Mouse (Mus musculus) hindbrain, embryonic 15.5 days (tissue): ENCODE data around the gene P3h3. TPM values are rescaled to one million over a fixed set of nuclear protein-coding genes. Genes with fewer than 3 reads are reported as not detected.
"Not testable (repeated sequence)": the region's sequence is repeated elsewhere in the genome, so short reads cannot be mapped to it uniquely, and the experiment has no call there.

ENCODE experiments used
- ATAC-seq: fragments of 200-750 bp; cut with Nextera tagmentation; 2 replicates; pipeline ENCODE4 v1.8.0; 2017; ENCODE audit warnings: low read depth, moderate number of reproducible peaks, moderate TSS enrichment; ENCODE audit not compliant: low FRiP score
- H3K27ac ChIP-seq: fragments of 300-500 bp; sonication (generic); replicated peaks from 2 replicates; pipeline ENCODE4 v1.5.1; 2015; ENCODE audit warnings: mild to moderate bottlenecking, inconsistent platforms
- H3K27me3 ChIP-seq: fragments of 300-500 bp; sonication (generic); 2 replicates; pipeline ENCODE4 v1.6.1; 2015; ENCODE audit warnings: control low read depth, inconsistent platforms
- H3K36me3 ChIP-seq: fragments of 300-500 bp; sonication (generic); 2 replicates; pipeline ENCODE4 v1.6.1; 2015; ENCODE audit warnings: control low read depth, inconsistent platforms
- H3K4me1 ChIP-seq: fragments of 300-500 bp; sonication (generic); replicated peaks from 2 replicates; pipeline ENCODE4 v1.6.1; 2015; ENCODE audit warnings: control low read depth, inconsistent platforms
- H3K4me2 ChIP-seq: fragments of 300-500 bp; sonication (generic); 2 replicates; pipeline ENCODE4 v1.6.1; 2015; ENCODE audit warnings: moderate library complexity, mild to moderate bottlenecking, inconsistent platforms
- H3K4me3 ChIP-seq: fragments of 300-500 bp; sonication (generic); 2 replicates; pipeline ENCODE4 v1.5.1; 2015; ENCODE audit warnings: mild to moderate bottlenecking, inconsistent platforms
- H3K9ac ChIP-seq: fragments of 300-500 bp; sonication (generic); 2 replicates; pipeline ENCODE4 v1.6.1; 2015; ENCODE audit warnings: inconsistent platforms
- H3K9me3 ChIP-seq: fragments of 300-500 bp; sonication (generic); 2 replicates; pipeline ENCODE4 v1.6.1; 2016; ENCODE audit warnings: control low read depth, inconsistent platforms
- WGBS: fragments of 180-500 bp; shearing (Covaris S2); methylation state at CpG from one replicate; pipeline ENCODE4 v1.1.7; 2015; 5-methylcytosine and 5-hydroxymethylcytosine counted together
- polyA plus RNA-seq: library from polyadenylated mRNA; unstranded; fragments of >200 nt; fragmentation: Nextera tagmentation; extraction: Ambion mirVana; gene quantifications from 2 replicates; pipeline ENCODE4 v1.2.1, GENCODE M21; 2015

The P3h3 gene
- polyA plus RNA-seq, 1 experiment from 2014 or later = 18.7 TPM

DNA sequence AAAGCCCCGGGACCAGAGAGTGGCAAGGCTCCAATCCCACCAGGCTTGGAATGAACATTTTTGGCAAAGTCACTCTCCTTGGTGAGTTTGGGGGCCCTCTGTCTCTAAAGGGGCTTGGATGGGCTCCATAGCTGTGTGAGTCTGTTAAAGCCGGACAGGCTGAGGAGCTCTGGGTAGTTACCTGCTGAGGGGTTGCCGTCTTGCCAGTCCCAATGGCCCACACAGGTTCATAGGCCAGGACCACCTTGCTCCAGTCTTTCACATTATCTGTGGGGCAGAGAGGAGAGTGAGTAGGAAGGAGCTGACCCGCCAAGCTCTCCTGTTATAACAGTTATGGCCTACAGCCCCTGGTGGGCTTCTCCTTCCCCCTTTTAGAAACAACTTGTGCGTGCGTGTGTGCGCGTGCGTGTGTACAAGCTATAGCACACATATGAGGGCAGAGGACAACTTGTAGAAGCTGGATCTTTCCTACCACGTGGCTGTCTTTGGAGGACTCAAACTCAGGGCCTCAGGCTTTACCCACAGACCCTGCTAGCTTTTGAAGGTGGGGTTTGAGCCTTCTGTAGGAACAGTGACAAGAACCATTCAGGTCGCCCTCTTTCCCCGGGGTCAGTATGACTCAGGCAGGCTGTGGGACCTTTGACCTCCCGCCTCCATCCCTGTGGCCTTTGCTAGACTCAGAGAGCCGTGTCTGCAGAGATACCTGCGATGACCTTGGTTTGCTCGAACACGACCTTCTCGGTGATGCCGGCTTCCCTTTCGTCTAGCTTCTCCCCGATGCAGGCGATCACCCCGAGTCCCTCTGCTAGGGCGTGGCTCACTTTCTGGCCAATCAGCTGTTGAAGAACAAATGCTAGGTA is 45.6 kb downstream of the P3h3 start:
- ATAC-seq = no peak
- Histone ChIP-seq H3K36me3 (peaks cover 16% of the 10 kb centered on the region), H3K9ac (no peak overlapping the region; the same call in 1 of the 2 replicates), H3K4me3 (peak overlapping the region; percentile 70; the same call in 1 of the 2 replicates), H3K27ac (no peak overlapping the region), H3K4me1 (peaks cover 53% of the 10 kb centered on the region), H3K9me3 (no peaks in the 10 kb centered on the region), H3K4me2 (peak overlapping the region; percentile 72), H3K27me3 (no peaks in the 10 kb centered on the region)
- WGBS = 83% methylated on average over 24 of the region's 24 CpGs

DNA sequence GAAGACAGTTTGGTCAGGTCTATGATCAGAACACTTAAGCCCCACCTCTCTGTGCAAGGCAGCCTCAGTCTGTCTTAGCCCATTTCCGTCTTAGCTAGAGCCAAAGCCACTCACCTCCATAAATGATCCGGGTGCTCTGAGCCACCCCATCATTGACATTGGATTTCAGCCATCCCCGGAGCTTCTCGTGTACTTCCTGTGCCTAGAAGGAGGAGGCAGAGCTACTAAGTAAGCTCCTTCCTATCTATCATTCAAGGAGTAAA is 46.2 kb downstream of the P3h3 start:
- Histone ChIP-seq H3K9me3 (no peaks in the 10 kb centered on the region), H3K4me2 (no peak overlapping the region), H3K27ac (no peak overlapping the region), H3K4me3 (no peak overlapping the region), H3K4me1 (peaks cover 56% of the 10 kb centered on the region), H3K9ac (no peak overlapping the region), H3K36me3 (peaks cover 10% of the 10 kb centered on the region), H3K27me3 (no peaks in the 10 kb centered on the region)
- no peak for ATAC-seq
- 81% methylated on average over 4 of the region's 4 CpGs for WGBS

DNA sequence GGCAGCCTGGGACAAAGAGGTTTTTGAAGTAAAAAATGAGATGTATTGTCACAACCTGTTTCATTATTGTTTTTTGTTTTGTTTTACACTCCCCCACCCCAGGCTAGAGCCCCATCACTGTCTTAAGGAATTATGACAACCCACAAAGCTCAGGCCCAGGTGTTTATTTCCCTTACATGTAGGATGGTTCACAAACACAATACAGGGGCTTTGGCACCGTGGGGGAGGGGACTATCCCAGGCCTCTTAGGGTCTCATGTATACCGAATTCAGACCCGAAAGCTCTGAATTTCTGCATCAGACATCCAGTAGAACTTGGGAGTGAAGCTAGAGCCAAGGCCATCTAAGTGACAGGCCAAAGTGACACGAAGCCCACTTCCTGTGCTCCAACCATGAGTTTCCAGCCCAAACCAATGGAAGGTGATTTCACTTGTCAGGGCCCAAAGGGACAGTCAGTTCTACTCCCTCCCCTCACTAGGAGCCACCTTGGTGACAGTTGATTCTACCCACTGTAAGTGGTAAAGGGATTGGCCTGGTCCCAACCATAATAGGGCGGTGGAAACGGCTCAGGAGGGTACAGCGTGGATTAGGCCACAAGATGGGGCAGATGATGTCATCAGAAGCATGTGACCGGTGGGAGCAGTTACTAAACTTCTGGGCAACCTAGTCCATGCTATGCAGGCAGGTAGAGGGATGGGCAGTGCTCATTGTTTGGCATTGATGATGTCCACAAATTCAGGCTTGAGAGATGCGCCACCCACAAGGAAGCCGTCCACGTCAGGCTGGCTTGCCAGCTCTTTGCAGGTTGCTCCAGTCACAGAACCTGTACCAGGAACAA is 46.8 kb downstream of the P3h3 start:
- 85% methylated on average over 11 of the region's 11 CpGs for WGBS
- H3K9me3 ChIP-seq, H3K36me3 ChIP-seq, ATAC-seq, H3K27me3 ChIP-seq, H3K27ac ChIP-seq, H3K4me2 ChIP-seq, H3K4me3 ChIP-seq, H3K9ac ChIP-seq: not testable (repeated sequence)
- peaks cover 61% of the 10 kb centered on the region for H3K4me1 ChIP-seq

DNA sequence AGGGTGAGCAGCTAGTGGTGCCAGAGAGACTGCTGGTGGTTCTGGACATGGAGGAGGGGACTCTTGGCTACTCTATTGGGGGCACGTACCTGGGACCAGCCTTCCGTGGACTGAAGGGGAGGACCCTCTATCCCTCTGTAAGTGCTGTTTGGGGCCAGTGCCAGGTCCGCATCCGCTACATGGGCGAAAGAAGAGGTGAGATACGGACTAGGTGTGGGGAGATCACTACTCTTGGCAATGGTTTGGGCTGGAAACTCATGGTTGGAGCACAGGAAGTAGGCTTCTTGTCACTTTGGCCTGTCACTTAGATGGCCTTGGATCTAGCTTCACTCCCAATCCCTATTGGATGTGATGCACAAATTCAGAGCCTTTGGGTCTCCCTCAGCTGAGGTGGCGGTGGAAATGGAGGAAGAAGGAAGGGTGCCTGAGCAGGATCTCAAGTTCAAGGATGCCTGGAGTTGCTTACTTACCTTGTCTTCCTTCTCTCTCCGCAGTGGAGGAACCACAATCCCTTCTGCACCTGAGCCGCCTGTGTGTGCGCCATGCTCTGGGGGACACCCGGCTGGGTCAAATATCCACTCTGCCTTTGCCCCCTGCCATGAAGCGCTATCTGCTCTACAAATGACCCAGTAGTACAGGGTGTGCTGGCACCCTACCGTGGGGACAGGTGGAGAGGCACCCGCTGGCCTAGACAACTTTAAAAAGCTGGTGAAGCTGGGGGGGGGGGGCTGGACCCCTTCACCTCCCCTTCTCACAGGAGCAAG is 47.6 kb downstream of the P3h3 start:
- H3K27ac ChIP-seq = 0 out of 2 replicates have a peak overlapping the region, but pooled peaks have one; percentile 76
- H3K4me2 ChIP-seq = peak overlapping the region; percentile 85
- H3K9me3 ChIP-seq = no peaks in the 10 kb centered on the region
- peaks cover 68% of the 10 kb centered on the region for H3K4me1 ChIP-seq
- H3K27me3 ChIP-seq = no peaks in the 10 kb centered on the region
- H3K36me3 ChIP-seq = peaks cover 8% of the 10 kb centered on the region; the same call in 1 of the 2 replicates
- no peak for ATAC-seq
- WGBS = 43% methylated on average over 14 of the region's 14 CpGs
- peak overlapping the region; percentile 46 for H3K4me3 ChIP-seq
- peak overlapping the region; percentile 48 for H3K9ac ChIP-seq

DNA sequence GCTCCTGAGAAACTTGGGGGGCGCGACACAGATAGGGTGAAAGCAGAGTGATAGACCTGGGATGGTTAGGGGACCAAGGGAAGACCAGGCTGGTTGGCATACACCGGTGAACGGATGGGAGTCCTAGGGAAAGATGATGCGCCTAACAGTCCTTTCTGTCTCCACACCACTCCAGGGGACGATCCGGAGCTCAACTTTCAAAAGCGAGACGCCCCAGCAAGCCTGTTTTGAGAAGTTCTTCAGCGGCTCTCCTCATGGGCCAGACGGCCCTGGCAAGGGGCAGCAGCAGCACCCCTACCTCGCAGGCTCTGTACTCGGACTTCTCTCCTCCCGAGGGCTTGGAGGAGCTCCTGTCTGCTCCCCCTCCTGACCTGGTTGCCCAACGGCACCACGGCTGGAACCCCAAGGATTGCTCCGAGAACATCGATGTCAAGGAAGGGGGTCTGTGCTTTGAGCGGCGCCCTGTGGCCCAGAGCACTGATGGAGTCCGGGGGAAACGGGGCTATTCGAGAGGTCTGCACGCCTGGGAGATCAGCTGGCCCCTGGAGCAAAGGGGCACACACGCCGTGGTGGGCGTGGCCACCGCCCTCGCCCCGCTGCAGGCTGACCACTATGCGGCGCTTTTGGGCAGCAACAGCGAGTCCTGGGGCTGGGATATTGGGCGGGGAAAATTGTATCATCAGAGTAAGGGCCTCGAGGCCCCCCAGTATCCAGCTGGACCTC is 48.3 kb downstream of the P3h3 start:
- Histone ChIP-seq H3K4me3 (peak overlapping the region; percentile 46), H3K27me3 (no peaks in the 10 kb centered on the region), H3K4me2 (peak overlapping the region; percentile 85), H3K9me3 (no peaks in the 10 kb centered on the region), H3K9ac (peak overlapping the region; percentile 48), H3K27ac (peak overlapping the region; percentile 76), H3K4me1 (peaks cover 61% of the 10 kb centered on the region), H3K36me3 (peaks cover 8% of the 10 kb centered on the region; the same call in 1 of the 2 replicates)
- under 1% methylated on average over 35 of the region's 35 CpGs for WGBS
- ATAC-seq = peak; percentile 1; the same call in 1 of the 2 replicates

DNA sequence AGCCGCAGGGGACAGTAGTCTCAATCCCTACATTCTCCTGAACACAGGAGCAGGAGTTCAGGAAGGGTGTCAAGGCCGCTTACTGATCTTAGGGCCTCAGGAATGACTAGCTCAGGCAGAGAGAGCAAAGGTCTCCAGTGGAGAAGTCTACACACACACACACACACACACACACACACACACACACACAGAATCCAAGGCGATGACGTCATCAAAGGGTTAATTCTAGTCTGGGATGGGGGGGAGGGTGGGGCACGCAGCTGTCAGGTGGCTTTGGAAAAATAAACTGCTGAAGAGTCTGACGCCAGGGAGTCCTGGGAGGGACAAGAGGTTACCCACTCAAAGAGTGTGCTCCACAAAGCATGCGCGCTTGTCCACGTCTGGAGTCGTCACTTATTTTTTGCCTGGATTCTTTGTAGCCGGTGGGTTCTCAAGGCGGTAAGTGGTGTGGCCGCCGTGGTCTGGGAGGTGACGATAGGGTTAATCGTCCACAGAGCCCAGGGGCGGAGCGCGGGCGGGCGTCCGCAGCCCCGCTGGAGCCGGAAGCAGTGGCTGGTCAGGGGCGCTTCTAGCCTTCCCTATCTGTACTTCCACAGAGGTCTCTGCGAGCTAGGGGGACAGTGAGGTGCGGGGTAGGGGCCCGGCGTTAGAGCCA is 49.1 kb downstream of the P3h3 start, which contains the start of gene Spsb2:
Gene Spsb2, plus strand, starts transcription at position 304 of the 655 bp plus-strand sequence.
- Histone ChIP-seq H3K27me3 (no peaks in the 10 kb centered on the region), H3K9ac (peak within 1 kb of the TSS; percentile 48), H3K4me1 (peaks cover 59% of the 10 kb centered on the region), H3K9me3 (no peaks in the 10 kb centered on the region), H3K4me2 (peak within 1 kb of the TSS; percentile 85), H3K36me3 (peaks cover 8% of the 10 kb centered on the region; the same call in 1 of the 2 replicates), H3K27ac (peak within 1 kb of the TSS; percentile 76), H3K4me3 (peak within 1 kb of the TSS; percentile 46)
- ATAC-seq = peak; percentile 17; the same call in 1 of the 2 replicates
- WGBS = 5% methylated on average over 29 of the region's 29 CpGs

DNA sequence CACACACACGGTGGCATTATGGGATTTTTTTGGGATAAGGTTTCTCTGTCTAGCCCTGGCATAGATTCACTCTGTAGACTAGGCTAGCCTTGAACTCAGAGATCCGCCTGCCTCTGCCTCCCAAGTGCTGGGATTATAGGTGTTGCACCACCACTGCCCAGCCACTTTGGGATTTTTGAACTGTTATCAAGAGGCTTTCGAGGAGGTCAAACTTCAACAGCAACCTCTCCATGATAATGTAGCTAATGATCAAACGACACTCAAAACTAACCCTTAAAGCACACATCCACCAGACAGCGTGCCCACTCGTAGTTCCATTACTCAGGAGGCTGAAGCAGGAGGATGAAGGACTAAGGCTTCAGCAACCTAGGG is 49.6 kb downstream of the P3h3 start:
- H3K36me3 ChIP-seq = peaks cover 8% of the 10 kb centered on the region; the same call in 1 of the 2 replicates
- peak overlapping the region; percentile 76; the same call in 1 of the 2 replicates for H3K27ac ChIP-seq
- no peaks in the 10 kb centered on the region for H3K9me3 ChIP-seq
- H3K27me3 ChIP-seq = no peaks in the 10 kb centered on the region
- no peak overlapping the region for H3K9ac ChIP-seq
- peak overlapping the region; percentile 85 for H3K4me2 ChIP-seq
- 86% methylated on average over 6 of the region's 6 CpGs for whole genome bisulfite sequencing
- ATAC-seq = no peak
- H3K4me3 ChIP-seq = peak overlapping the region; percentile 46
- peaks cover 57% of the 10 kb centered on the region for H3K4me1 ChIP-seq

DNA sequence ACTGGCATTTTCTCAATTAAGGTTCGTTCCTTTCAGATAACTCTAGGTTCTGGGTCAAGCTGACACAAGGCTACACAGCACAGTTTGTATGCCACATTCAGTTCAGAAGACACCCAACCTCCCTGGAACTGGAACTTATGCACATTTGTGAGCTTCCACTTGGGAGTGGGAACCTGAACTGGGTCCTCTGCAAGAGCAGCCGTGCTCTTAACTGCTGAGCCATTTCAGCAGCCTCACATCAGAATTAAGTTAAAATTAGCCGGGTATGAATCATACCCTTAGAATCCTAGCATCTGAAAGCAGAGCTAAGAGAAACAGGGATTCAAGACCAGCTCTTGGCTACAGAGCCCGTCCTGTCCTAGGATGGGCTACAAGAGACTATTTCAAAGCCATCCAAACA is 50.2 kb downstream of the P3h3 start:
- no peak for ATAC-seq
- no peak overlapping the region for H3K4me3 ChIP-seq
- no peak overlapping the region for H3K9ac ChIP-seq
- no peaks in the 10 kb centered on the region for H3K27me3 ChIP-seq
- H3K4me2 ChIP-seq = no peak overlapping the region
- H3K4me1 ChIP-seq = peaks cover 50% of the 10 kb centered on the region
- H3K36me3 ChIP-seq = peaks cover 8% of the 10 kb centered on the region; the same call in 1 of the 2 replicates
- WGBS = 88% methylated on average over 4 of the region's 4 CpGs
- no peaks in the 10 kb centered on the region for H3K9me3 ChIP-seq
- H3K27ac ChIP-seq = no peak overlapping the region

DNA sequence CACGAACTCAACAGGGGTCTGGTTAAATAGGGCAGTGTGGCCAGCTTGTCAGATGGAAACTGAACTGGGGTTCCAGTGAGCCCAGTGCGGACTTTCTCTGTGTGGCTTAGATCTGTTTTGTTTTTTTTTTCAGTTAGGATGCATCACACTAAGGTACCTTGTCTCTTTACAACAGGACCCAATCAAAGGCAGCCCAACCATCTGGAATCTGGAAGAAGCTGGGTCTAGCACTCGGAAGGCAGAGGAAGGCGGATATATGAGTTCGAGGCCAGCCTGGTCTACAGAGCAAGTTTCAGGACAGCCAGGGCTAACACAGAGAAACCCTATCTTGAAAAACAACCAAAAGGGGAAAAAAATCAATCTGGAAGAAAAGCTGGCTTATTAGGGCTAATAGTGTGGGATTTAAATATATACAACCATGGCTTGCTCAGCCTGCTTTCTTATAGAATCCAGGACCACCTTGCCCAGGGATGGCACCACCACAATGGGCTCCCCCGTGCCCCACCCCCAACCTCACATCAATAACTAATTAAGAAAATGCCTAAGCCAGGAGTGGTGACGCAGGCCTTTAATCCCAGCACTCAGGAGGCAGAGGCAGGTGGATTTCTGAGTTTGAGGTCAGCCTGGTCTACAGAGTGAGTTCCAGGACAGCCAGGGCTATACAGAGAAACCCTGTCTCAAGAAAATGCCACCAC is 51.0 kb downstream of the P3h3 start:
- peak overlapping the region; percentile 92 for H3K27ac ChIP-seq
- no peaks in the 10 kb centered on the region for H3K27me3 ChIP-seq
- H3K9me3 ChIP-seq = no peaks in the 10 kb centered on the region
- peaks cover 43% of the 10 kb centered on the region for H3K4me1 ChIP-seq
- 69% methylated on average over 7 of the region's 7 CpGs for WGBS
- no peak for ATAC-seq
- peak overlapping the region; percentile 89 for H3K4me2 ChIP-seq
- 0 out of 2 replicates have a peak overlapping the region, but pooled peaks have one; percentile 50 for H3K4me3 ChIP-seq
- peaks cover 4% of the 10 kb centered on the region; the same call in 1 of the 2 replicates for H3K36me3 ChIP-seq
- no peak overlapping the region; the same call in 1 of the 2 replicates for H3K9ac ChIP-seq
